Mouse (Mus musculus): ENCODE data around the gene Gal3st4.

GRCm38 (mm10) chr5:138280425-138280768, 7.8 kb upstream of the Gal3st4 start:
- TF ChIP-seq CTCF (IDR thresholded peaks at IDR 0.05; ENCODE audit: insufficient read depth, low read depth, low read length) (no peak), POLR2A (IDR thresholded peaks at IDR 0.05; ENCODE audit: insufficient read depth, low read depth, low read length) (no peak)
